Mouse (Mus musculus) lung, postnatal 10 days (tissue): ENCODE results near the gene Fam111a.

ENCODE experiments used
- DNase-seq: peaks from one replicate; pipeline ENCODE4 v3.0.0; 2021

The Fam111a gene

GRCm38 (mm10) chr19:12564197-12564596 is 18.7 kb downstream of the Fam111a start:
- DNase-seq: no peak

GRCm38 (mm10) chr19:12567011-12567410 is 21.5 kb downstream of the Fam111a start:
- DNase-seq: no peak

GRCm38 (mm10) chr19:12570866-12571265 is 25.3 kb downstream of the Fam111a start:
- no peak for DNase-seq

GRCm38 (mm10) chr19:12571687-12572086 is 26.1 kb downstream of the Fam111a start:
- DNase-seq: no peak

- no peak for DNase-seq
Measured at GRCm38 (mm10) chr19:12572614-12573265, 27.2 kb downstream of the Fam111a start.

GRCm38 (mm10) chr19:12573266-12574011 is 27.9 kb downstream of the Fam111a start:
- DNase-seq: peak; percentile 93

GRCm38 (mm10) chr19:12574012-12574407 is 28.5 kb downstream of the Fam111a start:
- peak; percentile 44 for DNase-seq

- DNase-seq: no peak
Measured at GRCm38 (mm10) chr19:12575107-12575506, 29.6 kb downstream of the Fam111a start.

- DNase-seq: no peak
Measured at GRCm38 (mm10) chr19:12575514-12575913, 30.0 kb downstream of the Fam111a start.

GRCm38 (mm10) chr19:12576639-12577038 is 31.1 kb downstream of the Fam111a start:
- no peak for DNase-seq

- no peak for DNase-seq
Measured at GRCm38 (mm10) chr19:12585310-12585709, 39.8 kb downstream of the Fam111a start.

- DNase-seq: peak; percentile 83
Measured at GRCm38 (mm10) chr19:12591908-12592307, 46.4 kb downstream of the Fam111a start.

GRCm38 (mm10) chr19:12595135-12595529 is 49.6 kb downstream of the Fam111a start:
- DNase-seq: no peak

- peak; percentile 76 for DNase-seq
Measured at GRCm38 (mm10) chr19:12595530-12596289, 50.2 kb downstream of the Fam111a start.

GRCm38 (mm10) chr19:12596290-12597072 is 50.9 kb downstream of the Fam111a start:
- no peak for DNase-seq

GRCm38 (mm10) chr19:12597073-12597405 is 51.5 kb downstream of the Fam111a start:
- peak; percentile 18 for DNase-seq

- no peak for DNase-seq
Measured at GRCm38 (mm10) chr19:12598674-12599073, 53.1 kb downstream of the Fam111a start.

GRCm38 (mm10) chr19:12599674-12600073 is 54.1 kb downstream of the Fam111a start, which contains the start of gene Gm4952:
TSS of gene Gm4952 (plus strand) at chr19:12599974.
- no peak for DNase-seq

GRCm38 (mm10) chr19:12600684-12601480 is 55.3 kb downstream of the Fam111a start:
- DNase-seq: no peak

GRCm38 (mm10) chr19:12608336-12608735 is 62.8 kb downstream of the Fam111a start:
- no peak for DNase-seq

GRCm38 (mm10) chr19:12613646-12614045 is 68.1 kb downstream of the Fam111a start:
- no peak for DNase-seq

GRCm38 (mm10) chr19:12633176-12633575 is 87.6 kb downstream of the Fam111a start, which contains the start of gene Glyat:
TSS of gene Glyat (plus strand) at chr19:12633308.
- no peak for DNase-seq
